Mouse (Mus musculus) CH12.LX (cell line): ENCODE measurements at regions not wholly inside any gene's neighbourhood (a gene's known extent, or its start where the extent isn't known, plus 50 kb on each side); places are given as distances from the start of the nearest gene placed in this dataset.

Experiments used
- DNase-seq: peaks from one replicate; pipeline ENCODE4 v3.0.0-alpha.2; 2013; ENCODE audit errors: extremely low read depth
- H3K27ac ChIP-seq: 2 replicates; pipeline ENCODE4 v1.5.1; 2012; ENCODE audit warnings: low read depth, mild to moderate bottlenecking, control low read depth, moderate library complexity; ENCODE audit not compliant: insufficient read depth
- H3K27me3 ChIP-seq: replicated peaks from 2 replicates; pipeline ENCODE3; 2012; ENCODE audit warnings: inconsistent platforms
- H3K36me3 ChIP-seq, 2 experiments: replicated peaks in 1 of 2; 2 replicates each; pipeline versions ENCODE3 to v1.6.1; 2012; ENCODE audit warnings: inconsistent platforms in 1 of 2, low read length in 1 of 2, mild to moderate bottlenecking in 1 of 2, mixed read lengths in 1 of 2, moderate library complexity in 1 of 2; ENCODE audit not compliant: control insufficient read depth in 1 of 2, insufficient read depth in 1 of 2
- H3K4me1 ChIP-seq, 2 experiments: 2 replicates each; pipeline ENCODE4 v1.6.1; 2012; ENCODE audit warnings: inconsistent platforms in 1 of 2, moderate library complexity in 1 of 2; ENCODE audit not compliant: insufficient read depth in 2 of 2, control insufficient read depth in 1 of 2
- H3K4me2 ChIP-seq: 2 replicates; pipeline ENCODE4 v1.6.1; 2012; ENCODE audit warnings: low read depth, mild to moderate bottlenecking, control low read depth; ENCODE audit not compliant: poor library complexity, insufficient read depth, severe bottlenecking
- H3K4me3 ChIP-seq, 3 experiments: fragments of 150-350 bp in 1 of 3; sonication (generic) in 1 of 3; replicated peaks in 1 of 3; 2 replicates each; pipeline versions ENCODE3 to v1.5.1; 2011 to 2012; ENCODE audit warnings: low read depth in 2 of 3, low read length in 2 of 3, mild to moderate bottlenecking in 2 of 3, moderate library complexity in 2 of 3, control low read depth in 1 of 3, improper control_type of control experiment in 1 of 3, inconsistent platforms in 1 of 3, mixed read lengths in 1 of 3; ENCODE audit not compliant: poor library complexity in 1 of 3
- H3K79me2 ChIP-seq: replicated peaks from 2 replicates; pipeline ENCODE4 v1.6.1; 2012; ENCODE audit warnings: mild to moderate bottlenecking, moderate library complexity; ENCODE audit not compliant: control insufficient read depth, poor library complexity, insufficient read depth, severe bottlenecking; ENCODE audit errors: extremely low read depth
- H3K9ac ChIP-seq: 2 replicates; pipeline ENCODE4 v1.6.1; 2012; ENCODE audit warnings: low read depth, mild to moderate bottlenecking, control low read depth, moderate library complexity; ENCODE audit not compliant: insufficient read depth
- H3K9me3 ChIP-seq: replicated peaks from 2 replicates; pipeline ENCODE3; 2012; ENCODE audit warnings: low read length, inconsistent platforms, mixed read lengths
- ELF1 ChIP-seq: IDR thresholded peaks from 2 replicates; pipeline ENCODE4 v1.6.1; 2014; ENCODE audit warnings: low read depth, mild to moderate bottlenecking, inconsistent platforms, low read length, improper control_type of control experiment
- EP300 ChIP-seq: IDR thresholded peaks from 2 replicates; pipeline ENCODE4 v1.6.1; 2011; ENCODE audit warnings: low read length, improper control_type of control experiment
- HCFC1 ChIP-seq: IDR thresholded peaks from 2 replicates; pipeline ENCODE4 v1.6.1; 2012; ENCODE audit warnings: low read depth, mild to moderate bottlenecking, inconsistent platforms, low read length, improper control_type of control experiment
- IRF4 ChIP-seq: IDR thresholded peaks from 2 replicates; pipeline ENCODE4 v1.6.1; 2014; ENCODE audit warnings: low read depth, mild to moderate bottlenecking, inconsistent platforms, low read length, improper control_type of control experiment
- JUND ChIP-seq: conservative IDR thresholded peaks from 2 replicates; pipeline ENCODE4 v1.6.1; 2011; ENCODE audit warnings: low read depth, low read length, improper control_type of control experiment
- KAT2A ChIP-seq: IDR thresholded peaks from 2 replicates; pipeline ENCODE4 v1.6.1; 2012; ENCODE audit warnings: low read length, improper control_type of control experiment, inconsistent platforms; ENCODE audit not compliant: insufficient replicate concordance
- MEF2A ChIP-seq: IDR thresholded peaks from 2 replicates; pipeline ENCODE4 v1.6.1; 2014; ENCODE audit warnings: low read depth, mild to moderate bottlenecking, inconsistent platforms, low read length, improper control_type of control experiment, borderline replicate concordance
- MXI1 ChIP-seq: IDR thresholded peaks from 2 replicates; pipeline ENCODE4 v1.6.1; 2011; ENCODE audit warnings: mild to moderate bottlenecking, low read depth, low read length, improper control_type of control experiment
- MYC ChIP-seq: IDR thresholded peaks from 2 replicates; pipeline ENCODE4 v1.6.1; 2011; ENCODE audit warnings: low read depth, mild to moderate bottlenecking, improper control_type of control experiment, low read length
- PAX5 ChIP-seq: IDR thresholded peaks from 2 replicates; pipeline ENCODE4 v1.6.1; 2012; ENCODE audit warnings: low read length, inconsistent platforms, mixed read lengths
- SIN3A ChIP-seq: IDR thresholded peaks from 2 replicates; pipeline ENCODE4 v1.6.1; 2012; ENCODE audit warnings: low read length, improper control_type of control experiment, inconsistent platforms
- SMC3 ChIP-seq: IDR thresholded peaks from 2 replicates; pipeline ENCODE4 v1.6.1; 2011; ENCODE audit warnings: low read depth, low read length, improper control_type of control experiment
- TBP ChIP-seq: conservative IDR thresholded peaks from 2 replicates; pipeline ENCODE4 v1.6.1; 2011; ENCODE audit warnings: low read depth, low read length, improper control_type of control experiment
- USF1 ChIP-seq: IDR thresholded peaks from 2 replicates; pipeline ENCODE4 v1.6.1; 2014; ENCODE audit warnings: low read depth, mild to moderate bottlenecking, inconsistent platforms, low read length, improper control_type of control experiment
- ZKSCAN1 ChIP-seq: IDR thresholded peaks from 2 replicates; pipeline ENCODE4 v1.6.1; 2012; ENCODE audit warnings: low read depth, inconsistent platforms, low read length, improper control_type of control experiment, borderline replicate concordance
- dilution Hi-C: fragments of 300-500 bp; cut with MboI; formaldehyde crosslinking; loops from 2 replicates; pipeline ENCODE4 v1.14.3; 2020; ENCODE audit warnings: low sequenced_read_pairs; ENCODE audit not compliant: extremely low pct_unique_long_range_greater_than_20kb, extremely low pct_ligation_motif_present
- in situ Hi-C: fragments of 300-500 bp; cut with MboI; formaldehyde crosslinking; loops from 3 replicates; pipeline ENCODE4 v1.14.3; 2019; ENCODE audit warnings: low sequenced_read_pairs, low pct_ligation_motif_present, low pct_unique_long_range_greater_than_20kb, mixed read lengths

DNA sequence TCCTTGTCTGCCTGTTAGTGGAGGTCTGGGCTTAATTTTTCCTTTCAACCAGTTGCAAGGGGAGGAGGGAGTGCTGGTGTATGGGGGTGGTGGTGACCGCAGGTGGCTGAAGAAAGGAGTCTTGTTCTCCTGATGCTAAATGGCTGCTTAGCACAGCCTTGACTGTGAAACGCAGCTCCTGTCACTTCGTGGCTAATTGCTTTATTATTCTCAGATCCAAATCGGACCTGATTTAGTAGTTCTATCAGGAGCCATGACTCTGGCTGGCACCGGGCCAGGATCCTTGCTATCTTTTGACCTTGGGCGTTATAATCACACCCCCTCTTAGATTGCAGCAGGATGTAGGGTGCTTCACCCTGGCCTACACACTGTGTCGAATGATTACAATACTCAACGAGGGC, 726.8 kb downstream of the Bcl11a start:
- H3K36me3 ChIP-seq = no peaks in the 10 kb centered on the region
- H3K9ac ChIP-seq = no peak overlapping the region
- no peak for DNase-seq
- no peak for TF ChIP-seq MYC
- no peak for TF ChIP-seq EP300
- no peak for TF ChIP-seq USF1
- no peak for TF ChIP-seq MEF2A
- TF ChIP-seq HCFC1 = no peak
- no peak for TF ChIP-seq MXI1
- no peak for TF ChIP-seq TBP
- no peak for TF ChIP-seq ELF1
- TF ChIP-seq ZKSCAN1 = no peak
- no peak for TF ChIP-seq IRF4
- TF ChIP-seq PAX5 = no peak
- TF ChIP-seq SMC3 = no peak
- TF ChIP-seq JUND = no peak
- TF ChIP-seq KAT2A = no peak
- TF ChIP-seq SIN3A = no peak
- in situ Hi-C loops (no loop called here), dilution Hi-C loops (no loop called here)
- H3K79me2 ChIP-seq = no peaks in the 10 kb centered on the region
- H3K27me3 ChIP-seq = no peaks in the 10 kb centered on the region
- no peaks in the 10 kb centered on the region for H3K4me1 ChIP-seq
- H3K4me2 ChIP-seq = no peak overlapping the region
- no peak overlapping the region for H3K27ac ChIP-seq
- no peak overlapping the region for H3K4me3 ChIP-seq
- no peaks in the 10 kb centered on the region for H3K9me3 ChIP-seq

DNA sequence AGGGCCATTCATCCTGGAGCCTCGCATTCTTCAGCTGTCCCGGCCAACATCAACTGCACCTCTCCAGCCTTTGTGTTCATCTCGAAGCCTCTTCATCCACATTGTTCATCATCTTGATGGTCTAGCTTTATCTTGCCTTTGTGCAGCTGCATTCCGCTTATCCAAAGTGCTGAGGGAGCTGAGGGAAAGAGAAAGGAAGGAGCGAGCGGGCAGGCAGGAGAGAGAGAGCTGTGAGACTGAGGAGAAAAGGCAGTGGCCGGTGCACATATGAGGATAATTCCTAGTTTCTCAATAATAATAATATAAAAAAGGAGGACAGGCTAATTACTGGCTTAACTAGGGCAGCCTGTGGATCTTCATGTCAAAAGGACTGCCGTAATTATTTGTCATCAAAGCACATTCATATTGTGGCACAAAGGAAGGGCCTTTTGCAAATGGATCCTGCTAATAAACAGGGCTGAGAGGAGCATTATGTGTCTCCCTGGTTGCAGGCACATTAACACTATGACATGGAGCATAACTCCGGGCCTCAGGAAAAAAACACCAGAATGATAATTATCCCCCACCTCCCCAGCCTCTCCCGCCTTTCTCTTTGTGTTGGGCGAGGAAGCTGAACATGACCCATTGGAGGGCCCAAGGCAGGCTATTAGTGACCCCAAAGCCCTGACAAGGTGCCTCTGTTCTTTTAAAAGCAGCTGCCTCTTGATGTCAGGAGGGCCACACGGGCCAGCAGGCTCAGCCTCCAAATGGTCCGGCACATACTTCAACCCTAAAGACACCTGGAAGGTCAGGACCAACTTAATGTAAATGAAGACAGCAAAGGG, 751.9 kb downstream of the Bcl11a start:
- Histone ChIP-seq H3K27ac (no peak overlapping the region), H3K4me2 (no peak overlapping the region), H3K36me3 (no peaks in the 10 kb centered on the region), H3K9ac (no peak overlapping the region), H3K4me1 (no peaks in the 10 kb centered on the region), H3K79me2 (no peaks in the 10 kb centered on the region), H3K27me3 (no peaks in the 10 kb centered on the region), H3K9me3 (no peaks in the 10 kb centered on the region), H3K4me3 (no peak overlapping the region)
- no peak for DNase-seq
- dilution Hi-C loops (no loop called here), in situ Hi-C loops (no loop called here)
- no peak for TF ChIP-seq TBP
